Comparison of ENCODE assay signal across 15 mouse cellular contexts in the genomic region with DNA sequence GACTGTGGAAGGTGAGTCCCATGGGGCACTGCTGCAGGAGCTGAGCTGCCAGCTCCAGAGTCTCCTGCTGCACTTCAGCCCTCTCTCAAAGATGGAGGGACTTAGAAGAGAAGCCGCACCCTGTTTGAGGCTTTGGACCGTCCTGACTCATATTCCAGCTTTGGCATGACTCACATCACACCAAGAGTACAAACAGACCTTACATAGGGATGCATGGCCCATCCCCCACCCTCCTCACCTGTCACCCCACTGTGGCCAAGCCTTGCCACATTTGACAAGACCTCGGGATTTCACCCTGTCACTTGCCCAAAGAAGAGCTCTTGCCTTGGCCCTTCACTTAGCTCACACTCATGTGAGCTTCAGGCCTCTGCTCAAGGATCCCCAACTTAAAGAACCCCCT.
"Had no signal": no experiment of that assay in that cellular context is flagged by ENCODE, and none has a peak within 500 bp of the region (broad histone marks: within the 10 kb centered on the region; RNA-seq: fewer than 3 reads in every experiment).

No protein-coding gene starts in this region.

- ATAC-seq: intestine, postnatal 0 days; midbrain, embryonic 13.5 days; midbrain, embryonic 16.5 days had no signal

- H3K4me1 ChIP-seq: midbrain, embryonic 13.5 days had no signal

- H3K4me2 ChIP-seq: limb, embryonic 12.5 days; limb, embryonic 15.5 days; liver, embryonic 13.5 days; midbrain, embryonic 13.5 days had no signal

- H3K27ac ChIP-seq: limb, embryonic 12.5 days; limb, embryonic 15.5 days; liver, embryonic 13.5 days; macrophage; midbrain, embryonic 13.5 days had no signal

- H3K4me3 ChIP-seq: limb, embryonic 12.5 days; limb, embryonic 15.5 days; liver, embryonic 13.5 days; midbrain, embryonic 13.5 days had no signal

- H3K9ac ChIP-seq: limb, embryonic 12.5 days; limb, embryonic 15.5 days; liver, embryonic 13.5 days; midbrain, embryonic 13.5 days had no signal

- H3K27me3 ChIP-seq: liver, embryonic 13.5 days; midbrain, embryonic 13.5 days had no signal

- DNase-seq: kidney, adult 8-10 months; kidney, postnatal 14 days; kidney, postnatal 4 days; left cerebral cortex, postnatal 4 days; liver, embryonic 13.5 days; lung, adult 2 months; right cerebral cortex, postnatal 4 days; thymus, adult 18-20 months; thymus, postnatal 4 days had no signal

- H3K9me3 ChIP-seq: limb, embryonic 12.5 days; limb, embryonic 15.5 days; liver, embryonic 13.5 days; midbrain, embryonic 13.5 days had no signal

- H3K36me3 ChIP-seq: limb, embryonic 12.5 days; limb, embryonic 15.5 days; liver, embryonic 13.5 days; midbrain, embryonic 13.5 days had no signal
